Mouse (Mus musculus): ENCODE results near the gene Oosp1. TPM values are rescaled to one million over a fixed set of nuclear protein-coding genes. Genes with fewer than 3 reads are reported as not detected.

Gene Oosp1
- polyA plus RNA-seq, 1 experiment from 2014 or later, result not detected

- Histone ChIP-seq H3K4me3 (replicated peaks) (no peak within 1 kb of the TSS), H3K4me1 (replicated peaks) (peaks cover 4% of the 10 kb centered on the region; the same call in 1 of the 2 replicates), H3K4me2 (no peak within 1 kb of the TSS), H3K36me3 (no peaks in the 10 kb centered on the region), H3K9me3 (no peaks in the 10 kb centered on the region), H3K9ac (replicated peaks) (no peak within 1 kb of the TSS), H3K27ac (no peak within 1 kb of the TSS), H3K27me3 (no peaks in the 10 kb centered on the region)
- 87% methylated on average over 2 of the region's 2 CpGs for WGBS
- ATAC-seq (ENCODE audit: insufficient number of reproducible peaks, insufficient read depth, low FRiP score, low TSS enrichment, low read depth), result no peak
Measured at GRCm38 (mm10) chr19:11623551-11623950, 67.4 kb downstream of the Oosp1 start, which contains the start of gene Ms4a2. Gene Ms4a2 (minus strand): TSS chr19:11623719.

DNA sequence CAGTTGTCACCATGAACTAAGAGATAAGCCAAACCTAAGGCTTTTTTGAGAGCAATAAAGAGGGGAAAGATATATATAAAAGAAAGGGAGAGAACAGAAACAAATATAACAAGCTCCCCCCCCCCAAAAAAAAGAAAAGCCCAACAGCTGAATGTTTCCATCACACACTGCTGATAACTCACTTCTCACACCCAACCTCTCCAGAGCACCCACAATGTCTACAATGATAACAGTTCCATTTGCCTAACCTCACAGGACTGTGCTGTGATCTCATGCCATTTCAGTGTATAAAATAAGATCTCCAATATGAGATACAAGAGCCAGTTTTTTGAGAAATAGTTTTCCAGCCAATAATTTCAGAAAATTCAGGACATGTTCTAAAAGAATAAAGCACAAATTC is 73.0 kb downstream of the Oosp1 start:
- ATAC-seq (ENCODE audit: insufficient number of reproducible peaks, insufficient read depth, low FRiP score, low TSS enrichment, low read depth), result no peak
- H3K27ac ChIP-seq, result no peak overlapping the region
- H3K27me3 ChIP-seq, result no peaks in the 10 kb centered on the region
- H3K36me3 ChIP-seq, result no peaks in the 10 kb centered on the region
- no peaks in the 10 kb centered on the region for H3K9me3 ChIP-seq
- no peak overlapping the region for H3K4me3 ChIP-seq (replicated peaks)
- no peak overlapping the region for H3K4me2 ChIP-seq
- no peak overlapping the region for H3K9ac ChIP-seq (replicated peaks)
- no peaks in the 10 kb centered on the region for H3K4me1 ChIP-seq (replicated peaks)

Other genes with a start within 250 kb of the Oosp1 start
- gene Ms4a4b, start 247.6 kb downstream of the Oosp1 start, polyA plus RNA-seq (2016; fragmentation: Nextera tagmentation; extraction: Ambion mirVana), result not detected in 2 replicates
- gene Ms4a6c, start 221.8 kb downstream of the Oosp1 start, polyA plus RNA-seq (2016; fragmentation: Nextera tagmentation; extraction: Ambion mirVana), result 1.8 and 2.5 TPM in 2 replicates
- not detected in 2 replicates for gene Gm8369, start 205.2 kb downstream of the Oosp1 start, polyA plus RNA-seq (2016; fragmentation: Nextera tagmentation; extraction: Ambion mirVana)
- gene Ms4a6b, start 174.6 kb downstream of the Oosp1 start, polyA plus RNA-seq (2016; fragmentation: Nextera tagmentation; extraction: Ambion mirVana), result 2.3 and 2.9 TPM in 2 replicates
- 0.63 and 0.73 TPM in 2 replicates for gene Ms4a4d, start 154.3 kb downstream of the Oosp1 start, polyA plus RNA-seq (2016; fragmentation: Nextera tagmentation; extraction: Ambion mirVana)
- 2.0 and 2.3 TPM in 2 replicates for gene Ms4a6d, start 86.3 kb downstream of the Oosp1 start, polyA plus RNA-seq (2016; fragmentation: Nextera tagmentation; extraction: Ambion mirVana)
- 0.61 TPM in 1 of 2 replicates, not detected in the other for gene Ms4a2, start 67.4 kb downstream of the Oosp1 start, polyA plus RNA-seq (2016; fragmentation: Nextera tagmentation; extraction: Ambion mirVana)
- not detected in 2 replicates for gene Ms4a3, start 50.3 kb downstream of the Oosp1 start, polyA plus RNA-seq (2016; fragmentation: Nextera tagmentation; extraction: Ambion mirVana)
- not detected in 2 replicates for gene Oosp2, start 30.6 kb downstream of the Oosp1 start, polyA plus RNA-seq (2016; fragmentation: Nextera tagmentation; extraction: Ambion mirVana)
- not detected in 2 replicates for gene Oosp3, start 5.9 kb upstream of the Oosp1 start, polyA plus RNA-seq (2016; fragmentation: Nextera tagmentation; extraction: Ambion mirVana)
- gene Gif, start 56.4 kb upstream of the Oosp1 start, polyA plus RNA-seq (2016; fragmentation: Nextera tagmentation; extraction: Ambion mirVana), result not detected in 2 replicates
- 45.5 and 45.6 TPM in 2 replicates for gene Mrpl16, start 79.2 kb upstream of the Oosp1 start, polyA plus RNA-seq (2016; fragmentation: Nextera tagmentation; extraction: Ambion mirVana)
- gene Stx3, start 128.3 kb upstream of the Oosp1 start, polyA plus RNA-seq (2016; fragmentation: Nextera tagmentation; extraction: Ambion mirVana), result 5.1 and 5.8 TPM in 2 replicates
- gene Olfr1417, start 148.1 kb upstream of the Oosp1 start, polyA plus RNA-seq (2016; fragmentation: Nextera tagmentation; extraction: Ambion mirVana), result not detected in 2 replicates
- not detected in 2 replicates for gene Olfr1418, start 169.9 kb upstream of the Oosp1 start, polyA plus RNA-seq (2016; fragmentation: Nextera tagmentation; extraction: Ambion mirVana)
- not detected in 2 replicates for gene Olfr1419, start 184.0 kb upstream of the Oosp1 start, polyA plus RNA-seq (2016; fragmentation: Nextera tagmentation; extraction: Ambion mirVana)
- 0.15 TPM in 1 of 2 replicates, not detected in the other for gene Olfr1420, start 195.4 kb upstream of the Oosp1 start, polyA plus RNA-seq (2016; fragmentation: Nextera tagmentation; extraction: Ambion mirVana)
- 17.8 and 20.2 TPM in 2 replicates for gene Patl1, start 221.2 kb upstream of the Oosp1 start, polyA plus RNA-seq (2016; fragmentation: Nextera tagmentation; extraction: Ambion mirVana)